Mouse (Mus musculus): ENCODE data around the gene Trappc3. TPM values are rescaled to one million over a fixed set of nuclear protein-coding genes. Genes with fewer than 3 reads are reported as not detected.

Trappc3 gene
- 30.9 and 35.9 TPM in 2 replicates for polyA plus RNA-seq (2012; rRNA removed)

GRCm38 (mm10) chr4:126262119-126262807, at the start of gene Trappc3:
Gene Trappc3, plus strand, starts transcription at chr4:126262325.

DNA sequence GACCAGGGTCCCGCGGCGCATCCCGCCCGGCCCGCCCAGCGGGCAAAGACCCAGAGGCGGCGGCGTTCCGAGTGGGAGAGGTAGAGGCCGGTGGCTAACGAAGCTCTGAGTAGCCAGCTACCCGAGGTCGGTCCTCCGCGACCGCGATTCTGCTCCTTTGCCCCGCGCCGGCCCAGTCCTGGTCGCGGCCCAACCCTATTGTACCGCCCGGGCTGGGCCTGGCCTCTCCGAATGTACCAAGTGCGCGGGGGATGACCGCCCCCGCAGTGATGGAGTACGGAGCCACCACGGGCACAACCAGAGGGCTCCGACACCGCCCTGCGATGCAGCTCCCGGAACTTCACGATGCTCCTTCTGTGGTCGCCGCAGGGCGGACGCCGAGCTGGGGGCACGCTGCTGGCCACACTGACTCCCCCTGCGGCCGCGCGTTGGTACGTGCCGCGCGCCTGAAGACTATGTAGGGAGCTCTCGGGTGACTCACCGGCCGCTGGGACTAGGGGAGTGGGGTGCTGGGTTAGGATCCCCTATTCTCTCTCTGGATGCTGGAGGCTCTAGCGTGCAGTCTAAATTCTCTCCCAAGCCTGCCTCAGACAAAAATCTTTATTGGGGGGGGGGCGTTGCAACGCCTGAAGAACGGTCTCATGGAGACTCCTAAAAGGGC, 5.9 kb upstream of the Trappc3 start, which contains the start of gene Map7d1:
Gene Map7d1 (minus strand): TSS at position 213 of the 661 bp plus-strand sequence.

DNA sequence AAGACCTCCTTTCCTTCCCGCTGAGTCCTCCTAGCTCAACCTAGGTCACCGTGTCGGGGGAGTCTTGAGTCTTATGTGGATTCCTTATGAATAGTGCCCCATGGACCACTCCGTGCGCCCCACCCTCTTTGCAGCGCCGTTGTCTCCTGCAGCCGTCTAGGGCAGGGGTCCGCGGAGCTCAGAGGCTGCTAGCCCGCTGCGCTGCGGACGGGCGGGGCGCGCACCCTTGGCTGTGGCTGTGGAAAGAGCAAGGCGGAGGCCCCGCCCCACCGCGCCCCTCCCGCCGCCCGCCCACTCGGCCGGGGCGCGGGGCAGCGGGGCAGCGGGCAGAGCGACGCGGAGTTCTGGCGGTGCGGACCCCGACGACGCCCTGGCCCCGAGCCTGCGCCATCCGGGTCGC, 24.4 kb downstream of the Trappc3 start, which contains the start of gene Col8a2:
Gene Col8a2 (plus strand): TSS at position 302 of the 400 bp plus-strand sequence.

GRCm38 (mm10) chr4:126321111-126321853, 59.2 kb downstream of the Trappc3 start, which contains the start of gene Adprhl2:
Gene Adprhl2, minus strand, starts transcription at chr4:126321703.

GRCm38 (mm10) chr4:126325281-126325861, 63.2 kb downstream of the Trappc3 start, which contains the start of gene Tekt2:
Gene Tekt2, minus strand, starts transcription at chr4:126325688.

Other genes starting within 250 kb of the Trappc3 start
- 1.7 TPM in 2 replicates for gene Csf3r, start 237.8 kb upstream of the Trappc3 start, polyA plus RNA-seq (2012; rRNA removed)
- gene Mrps15, start 215.4 kb upstream of the Trappc3 start, polyA plus RNA-seq (2012; rRNA removed): 78.9 and 79.6 TPM in 2 replicates
- gene Oscp1, start 203.8 kb upstream of the Trappc3 start, polyA plus RNA-seq (2012; rRNA removed): 1.3 and 1.9 TPM in 2 replicates
- gene Lsm10, start 165.7 kb upstream of the Trappc3 start, polyA plus RNA-seq (2012; rRNA removed): 21.2 and 25.2 TPM in 2 replicates
- gene Stk40, start 158.4 kb upstream of the Trappc3 start, polyA plus RNA-seq (2012; rRNA removed): 36.5 and 38.8 TPM in 2 replicates
- 78.9 and 83.2 TPM in 2 replicates for gene Eva1b, start 114.6 kb upstream of the Trappc3 start, polyA plus RNA-seq (2012; rRNA removed)
- 19.7 and 25.5 TPM in 2 replicates for gene Sh3d21, start 98.8 kb upstream of the Trappc3 start, polyA plus RNA-seq (2012; rRNA removed)
- gene Thrap3, start 59.6 kb upstream of the Trappc3 start, polyA plus RNA-seq (2012; rRNA removed): 31.9 and 36.5 TPM in 2 replicates
- gene Map7d1, start 6.0 kb upstream of the Trappc3 start, polyA plus RNA-seq (2012; rRNA removed): 62.3 and 63.5 TPM in 2 replicates
- 2.5 and 2.7 TPM in 2 replicates for gene Col8a2, start 24.5 kb downstream of the Trappc3 start, polyA plus RNA-seq (2012; rRNA removed)
- gene Adprhl2, start 59.4 kb downstream of the Trappc3 start, polyA plus RNA-seq (2012; rRNA removed): 48.0 and 57.9 TPM in 2 replicates
- gene Tekt2, start 63.4 kb downstream of the Trappc3 start, polyA plus RNA-seq (2012; rRNA removed): 1.8 TPM in 2 replicates
- 18.1 and 18.6 TPM in 2 replicates for gene Ago3, start 167.2 kb downstream of the Trappc3 start, polyA plus RNA-seq (2012; rRNA removed)
- gene Ago1, start 206.3 kb downstream of the Trappc3 start, polyA plus RNA-seq (2012; rRNA removed): 12.1 and 12.4 TPM in 2 replicates